Mouse (Mus musculus) thymus, adult 2 months (tissue): Measurements from ENCODE around the gene Plin1.

Source experiments
- CTCF ChIP-seq: fragments of 200-500 bp; IDR thresholded peaks from 2 replicates; pipeline ENCODE4 v1.5.1; 2012; ENCODE audit warnings: mild to moderate bottlenecking, control low read depth, low read length, moderate library complexity, borderline replicate concordance; ENCODE audit not compliant: control insufficient read depth, poor library complexity, insufficient read depth; ENCODE audit errors: extremely low read depth
- POLR2A ChIP-seq: fragments of 200-500 bp; IDR thresholded peaks from 2 replicates; pipeline ENCODE4 v1.6.1; 2012; ENCODE audit warnings: mild to moderate bottlenecking, low read length, control low read depth, moderate library complexity; ENCODE audit not compliant: control insufficient read depth, poor library complexity, insufficient read depth; ENCODE audit errors: extremely low read depth

DNA sequence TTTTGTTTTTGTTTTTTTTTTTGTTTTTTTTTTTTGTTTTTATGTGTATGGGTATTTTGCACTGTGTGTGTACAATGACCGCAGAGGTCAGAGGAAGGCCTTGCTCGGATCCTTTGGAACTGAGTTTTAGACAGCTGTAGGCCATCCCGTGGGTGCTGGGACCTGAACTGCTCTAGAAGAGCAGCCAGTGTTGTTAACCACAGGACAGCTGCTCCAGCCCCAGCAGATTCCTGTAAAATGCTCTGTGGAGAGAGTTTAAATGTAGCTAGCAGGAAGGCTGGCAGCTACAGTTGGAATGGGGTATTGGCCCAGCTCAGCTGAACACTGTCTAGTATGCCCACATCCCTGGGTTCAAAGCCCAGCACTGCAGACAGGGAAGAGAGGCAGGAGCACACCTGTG lies 37.0 kb upstream of the Plin1 start:
- TF ChIP-seq CTCF (no peak), POLR2A (no peak)
